Mouse (Mus musculus) liver, embryonic 13.5 days (tissue): ENCODE results near the gene Olfr916. TPM values are rescaled to one million over a fixed set of nuclear protein-coding genes. Genes with fewer than 3 reads are reported as not detected.

Experiments
- ATAC-seq: fragments of 200-750 bp; cut with Nextera tagmentation; 2 replicates; pipeline ENCODE4 v1.8.0; 2017; ENCODE audit warnings: low read depth, mild to moderate bottlenecking, moderate number of reproducible peaks, moderate library complexity
- DNase-seq: peaks from one replicate; pipeline ENCODE4 v3.0.0; 2022
- H3K27ac ChIP-seq: fragments of 300-500 bp; sonication (generic); 2 replicates; pipeline ENCODE4 v1.5.1; 2015; ENCODE audit warnings: moderate library complexity, mild to moderate bottlenecking, inconsistent platforms
- H3K27me3 ChIP-seq: fragments of 300-500 bp; sonication (generic); 2 replicates; pipeline ENCODE4 v1.6.1; 2015; ENCODE audit warnings: mild to moderate bottlenecking, inconsistent platforms
- H3K36me3 ChIP-seq: fragments of 300-500 bp; sonication (generic); 2 replicates; pipeline ENCODE4 v1.6.1; 2015; ENCODE audit warnings: mild to moderate bottlenecking, inconsistent platforms
- H3K4me1 ChIP-seq: fragments of 300-500 bp; sonication (generic); replicated peaks from 2 replicates; pipeline ENCODE4 v1.6.1; 2015; ENCODE audit warnings: inconsistent platforms
- H3K4me2 ChIP-seq: fragments of 300-500 bp; sonication (generic); 2 replicates; pipeline ENCODE4 v1.6.1; 2015; ENCODE audit warnings: inconsistent platforms, mild to moderate bottlenecking, moderate library complexity
- H3K4me3 ChIP-seq: fragments of 300-500 bp; sonication (generic); replicated peaks from 2 replicates; pipeline ENCODE4 v1.5.1; 2015; ENCODE audit warnings: mild to moderate bottlenecking, inconsistent platforms
- H3K9ac ChIP-seq: fragments of 300-500 bp; sonication (generic); 2 replicates; pipeline ENCODE4 v1.6.1; 2015; ENCODE audit warnings: mild to moderate bottlenecking, inconsistent platforms
- H3K9me3 ChIP-seq: fragments of 300-500 bp; sonication (generic); replicated peaks from 2 replicates; pipeline ENCODE4 v1.6.1; 2016; ENCODE audit warnings: inconsistent platforms
- WGBS: fragments of 180-500 bp; shearing (Covaris S2); methylation state at CpG from one replicate; pipeline ENCODE4 v1.1.7; 2015; ENCODE audit not compliant: insufficient replicate concordance; 5-methylcytosine and 5-hydroxymethylcytosine counted together
- polyA plus RNA-seq: library from polyadenylated mRNA; unstranded; fragments of >200 nt; fragmentation: Nextera tagmentation; extraction: Ambion mirVana; gene quantifications from 2 replicates; pipeline ENCODE4 v1.2.1, GENCODE M21; 2015

Gene Olfr916
- polyA plus RNA-seq = not detected in 2 replicates

DNA sequence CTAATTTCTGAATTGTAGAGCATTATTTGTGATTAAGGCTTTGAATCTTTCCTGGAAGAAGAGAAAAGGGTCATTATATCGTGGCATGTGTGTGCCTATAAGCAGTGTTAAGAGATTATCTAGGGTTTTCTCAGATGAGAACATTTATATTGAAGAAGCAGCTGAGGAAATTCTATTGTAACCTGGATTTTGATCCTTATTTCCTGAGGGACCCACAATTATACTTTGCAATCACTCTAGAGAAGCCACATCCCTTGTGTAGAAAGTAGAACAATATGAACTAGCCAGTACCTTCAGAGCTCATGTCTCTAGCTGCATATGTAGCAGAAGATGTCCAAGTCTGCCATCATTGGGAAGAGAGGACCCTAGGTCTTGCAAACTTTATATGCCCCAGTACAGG lies at the start of gene Olfr916:
Gene Olfr916 (minus strand): TSS at position 101 of the 400 bp plus-strand sequence.
- Histone ChIP-seq H3K9me3 (no peaks in the 10 kb centered on the region), H3K9ac (no peak within 1 kb of the TSS), H3K27me3 (no peaks in the 10 kb centered on the region), H3K4me3 (no peak within 1 kb of the TSS), H3K4me2 (no peak within 1 kb of the TSS), H3K27ac (no peak within 1 kb of the TSS), H3K4me1 (no peaks in the 10 kb centered on the region), H3K36me3 (no peaks in the 10 kb centered on the region)
- DNase-seq (no peak), ATAC-seq (no peak)
- 21% methylated on average over 1 of the region's 1 CpGs for WGBS

DNA sequence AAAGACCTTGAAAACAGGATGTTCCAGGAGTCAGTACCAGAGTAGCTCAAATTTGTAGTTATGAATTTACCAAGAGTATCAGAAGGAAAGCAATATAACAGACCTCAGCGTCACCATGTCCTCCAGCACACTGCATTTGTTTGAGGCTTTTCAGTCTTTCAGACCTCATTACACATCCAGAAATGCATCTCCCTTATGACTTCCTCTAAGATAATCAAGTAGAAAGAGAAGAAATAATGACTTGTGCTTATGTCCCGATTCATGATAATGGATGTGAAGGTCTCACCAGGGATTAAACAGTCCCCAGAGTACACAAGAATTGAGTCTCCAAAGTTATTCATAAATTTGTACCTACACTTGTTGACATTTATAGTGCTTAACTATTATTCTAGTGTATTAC lies 14.8 kb upstream of the Olfr916 start, which contains the start of gene Olfr918:
Gene Olfr918 (minus strand): TSS at position 101 of the 400 bp plus-strand sequence.
- Histone ChIP-seq H3K4me1 (no peaks in the 10 kb centered on the region), H3K27ac (no peak within 1 kb of the TSS), H3K9ac (no peak within 1 kb of the TSS), H3K4me2 (no peak within 1 kb of the TSS), H3K4me3 (no peak within 1 kb of the TSS), H3K27me3 (no peaks in the 10 kb centered on the region), H3K36me3 (no peaks in the 10 kb centered on the region), H3K9me3 (no peaks in the 10 kb centered on the region)
- ATAC-seq (no peak), DNase-seq (no peak)
- WGBS = 59% methylated on average over 2 of the region's 2 CpGs

DNA sequence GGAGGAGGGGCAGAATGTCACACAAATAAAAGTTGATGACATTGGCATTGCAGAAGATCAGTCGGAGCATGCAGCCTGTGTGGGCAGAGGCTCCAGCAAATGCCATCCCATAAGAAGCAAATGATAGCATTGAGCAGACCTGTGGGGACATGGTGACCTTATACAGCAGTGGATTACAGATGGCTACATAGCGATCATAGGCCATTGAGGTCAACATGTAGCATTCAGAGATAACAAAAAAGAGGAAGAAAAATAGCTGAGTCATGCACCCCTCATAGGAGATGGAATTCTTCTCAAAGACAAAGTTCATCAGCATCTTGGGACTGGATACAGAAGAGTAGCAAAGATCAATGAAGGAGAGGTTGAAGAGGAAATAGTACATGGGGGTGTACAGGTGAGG lies 13.2 kb upstream of the Olfr916 start:
- Histone ChIP-seq H3K9me3 (no peaks in the 10 kb centered on the region), H3K4me1 (no peaks in the 10 kb centered on the region), H3K27ac (no peak overlapping the region), H3K4me2 (no peak overlapping the region), H3K36me3 (no peaks in the 10 kb centered on the region), H3K4me3 (no peak overlapping the region), H3K27me3 (no peaks in the 10 kb centered on the region), H3K9ac (no peak overlapping the region)
- DNase-seq (no peak), ATAC-seq (no peak)
- WGBS = 53% methylated on average over 2 of the region's 2 CpGs

DNA sequence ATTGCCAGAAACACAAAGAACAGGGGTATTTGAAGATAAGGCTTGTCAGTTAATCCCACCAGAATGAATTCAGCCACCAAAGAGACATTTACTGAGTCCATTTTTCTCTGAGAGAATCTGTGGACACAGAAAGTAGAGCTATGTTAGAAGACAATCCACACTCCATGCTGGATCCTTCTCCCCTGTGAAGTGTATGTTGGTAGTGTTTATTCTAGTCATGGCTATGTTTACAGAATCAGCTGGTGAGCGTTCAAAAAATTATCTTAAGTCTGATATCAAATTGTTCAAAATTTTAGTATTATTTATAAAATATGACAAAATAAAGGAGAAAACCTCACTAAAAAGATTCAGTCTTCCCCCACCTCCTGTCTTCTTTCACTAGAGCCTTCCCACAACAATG lies 6.1 kb upstream of the Olfr916 start, which contains the start of gene Olfr917:
Gene Olfr917 (minus strand): TSS at position 101 of the 400 bp plus-strand sequence.
- WGBS = 59% methylated on average over 1 of the region's 1 CpGs

GRCm38 (mm10) chr9:38632406-38632805 lies 27.3 kb downstream of the Olfr916 start:
- no peaks in the 10 kb centered on the region for H3K36me3 ChIP-seq
- ATAC-seq (no peak), DNase-seq (no peak)
- no peaks in the 10 kb centered on the region for H3K27me3 ChIP-seq
- 0 out of 2 replicates have a peak, but pooled peaks cover 5% of the 10 kb centered on the region for H3K9me3 ChIP-seq
- no peak overlapping the region for H3K4me3 ChIP-seq
- WGBS = 63% methylated on average over 4 of the region's 4 CpGs
- H3K4me1 ChIP-seq = no peaks in the 10 kb centered on the region
- no peak overlapping the region for H3K4me2 ChIP-seq
- H3K9ac ChIP-seq = no peak overlapping the region
- H3K27ac ChIP-seq = no peak overlapping the region

More for the DNA sequence above, 6.1 kb upstream of the Olfr916 start, which contains the start of gene Olfr917:
- H3K36me3 ChIP-seq = no peaks in the 10 kb centered on the region
- no peaks in the 10 kb centered on the region for H3K9me3 ChIP-seq
- DNase-seq = no peak
- no peak within 1 kb of the TSS for H3K4me2 ChIP-seq
- H3K9ac ChIP-seq = no peak within 1 kb of the TSS
- H3K27ac ChIP-seq = no peak within 1 kb of the TSS
- H3K4me3 ChIP-seq = no peak within 1 kb of the TSS
- no peaks in the 10 kb centered on the region for H3K4me1 ChIP-seq
- ATAC-seq = no peak
- no peaks in the 10 kb centered on the region for H3K27me3 ChIP-seq

Other genes starting within 250 kb of the Olfr916 start
- not detected in 2 replicates for gene Olfr901, start 230.4 kb downstream of the Olfr916 start, polyA plus RNA-seq
- gene Olfr902, start 212.2 kb downstream of the Olfr916 start, polyA plus RNA-seq = not detected in 2 replicates
- gene Olfr904, start 196.7 kb downstream of the Olfr916 start, polyA plus RNA-seq = not detected in 2 replicates
- not detected in 2 replicates for gene Olfr905, start 188.8 kb downstream of the Olfr916 start, polyA plus RNA-seq
- gene Olfr906, start 172.8 kb downstream of the Olfr916 start, polyA plus RNA-seq = not detected in 2 replicates
- not detected in 2 replicates for gene Olfr907, start 164.1 kb downstream of the Olfr916 start, polyA plus RNA-seq
- not detected in 2 replicates for gene Olfr911-ps1, start 138.3 kb downstream of the Olfr916 start, polyA plus RNA-seq
- not detected in 2 replicates for gene Olfr910, start 122.0 kb downstream of the Olfr916 start, polyA plus RNA-seq
- not detected in 2 replicates for gene Olfr912, start 79.7 kb downstream of the Olfr916 start, polyA plus RNA-seq
- gene Olfr913, start 67.1 kb downstream of the Olfr916 start, polyA plus RNA-seq = not detected in 2 replicates
- not detected in 2 replicates for gene Olfr914, start 54.8 kb downstream of the Olfr916 start, polyA plus RNA-seq
- not detected in 2 replicates for gene Olfr917, start 6.0 kb upstream of the Olfr916 start, polyA plus RNA-seq
- not detected in 2 replicates for gene Olfr918, start 14.7 kb upstream of the Olfr916 start, polyA plus RNA-seq
- not detected in 2 replicates for gene Olfr919, start 43.8 kb upstream of the Olfr916 start, polyA plus RNA-seq
- gene Vwa5a, start 58.4 kb upstream of the Olfr916 start, polyA plus RNA-seq = 8.5 and 9.3 TPM in 2 replicates
- 0.02 TPM in 2 replicates for gene Olfr920, start 92.4 kb upstream of the Olfr916 start, polyA plus RNA-seq
- not detected in 2 replicates for gene Olfr921, start 113.2 kb upstream of the Olfr916 start, polyA plus RNA-seq
- gene Olfr922, start 154.7 kb upstream of the Olfr916 start, polyA plus RNA-seq = not detected in 2 replicates
- not detected in 2 replicates for gene Olfr923, start 166.7 kb upstream of the Olfr916 start, polyA plus RNA-seq
- not detected in 2 replicates for gene Olfr924, start 184.6 kb upstream of the Olfr916 start, polyA plus RNA-seq
- not detected in 2 replicates for gene Olfr26, start 195.2 kb upstream of the Olfr916 start, polyA plus RNA-seq
- not detected in 2 replicates for gene Olfr926, start 217.3 kb upstream of the Olfr916 start, polyA plus RNA-seq